Mouse (Mus musculus) layer of hippocampus, adult 8-10 months (tissue): ENCODE data around the gene Slc2a1. TPM values are rescaled to one million over a fixed set of nuclear protein-coding genes. Genes with fewer than 3 reads are reported as not detected.

Source experiments
- DNase-seq, 2 experiments: peaks; one replicate each; pipeline ENCODE4 v3.0.0; 2022; ENCODE audit warnings: low spot score in 2 of 2
- total RNA-seq, 4 experiments: library from RNA; stranded (reverse); gene quantifications; 2 replicates each; pipeline ENCODE4 v1.2.4; 2022

Slc2a1 gene
- 10 to 100 TPM; 86.4 to 96.6 (median 91.0) TPM for total RNA-seq

- peak; percentile 87 to 89 for DNase-seq
These were observed at the start of gene Slc2a1 for GRCm38 (mm10) chr4:119108495-119109408. Gene Slc2a1 (plus strand): TSS chr4:119108711.

GRCm38 (mm10) chr4:119066791-119067190 is 41.7 kb upstream of the Slc2a1 start:
- no peak for DNase-seq

- no peak for DNase-seq
These were observed 41.3 kb upstream of the Slc2a1 start for GRCm38 (mm10) chr4:119067204-119067603.

- DNase-seq = no peak
These were observed 39.6 kb upstream of the Slc2a1 start for GRCm38 (mm10) chr4:119068918-119069317.

GRCm38 (mm10) chr4:119070181-119070580 is 38.3 kb upstream of the Slc2a1 start:
- DNase-seq = no peak

GRCm38 (mm10) chr4:119070959-119071647 is 37.4 kb upstream of the Slc2a1 start:
- DNase-seq = no peak

GRCm38 (mm10) chr4:119071648-119072362 is 36.7 kb upstream of the Slc2a1 start:
- no peak for DNase-seq

- DNase-seq = no peak
These were observed 36.1 kb upstream of the Slc2a1 start for GRCm38 (mm10) chr4:119072363-119072940.

- DNase-seq = no peak
These were observed 35.5 kb upstream of the Slc2a1 start for GRCm38 (mm10) chr4:119072941-119073451.

GRCm38 (mm10) chr4:119073626-119074025 is 34.9 kb upstream of the Slc2a1 start:
- no peak for DNase-seq

GRCm38 (mm10) chr4:119074596-119074995 is 33.9 kb upstream of the Slc2a1 start:
- DNase-seq = no peak

- no peak for DNase-seq
These were observed 33.2 kb upstream of the Slc2a1 start for GRCm38 (mm10) chr4:119075273-119075672.

GRCm38 (mm10) chr4:119076336-119076735 is 32.2 kb upstream of the Slc2a1 start:
- no peak for DNase-seq

GRCm38 (mm10) chr4:119077084-119077682 is 31.3 kb upstream of the Slc2a1 start:
- peak; percentile 22 to 30 for DNase-seq

- DNase-seq = no peak
These were observed 28.6 kb upstream of the Slc2a1 start for GRCm38 (mm10) chr4:119079928-119080327.

GRCm38 (mm10) chr4:119082740-119083231 is 25.7 kb upstream of the Slc2a1 start:
- no peak for DNase-seq

- no peak for DNase-seq
These were observed 20.1 kb upstream of the Slc2a1 start for GRCm38 (mm10) chr4:119088424-119088823.

- DNase-seq = no peak
These were observed 14.6 kb upstream of the Slc2a1 start for GRCm38 (mm10) chr4:119093890-119094289.

- DNase-seq = no peak
These were observed 13.5 kb upstream of the Slc2a1 start for GRCm38 (mm10) chr4:119094987-119095386.

GRCm38 (mm10) chr4:119096401-119096800 is 12.1 kb upstream of the Slc2a1 start:
- no peak for DNase-seq

GRCm38 (mm10) chr4:119097421-119097820 is 11.1 kb upstream of the Slc2a1 start:
- DNase-seq = no peak
